Comparison of ENCODE assay signal across 12 mouse cellular contexts in genomic region chr2:158682344-158683037, GRCm38 (mm10). TPM values are rescaled to one million over a fixed set of nuclear protein-coding genes. Genes with fewer than 3 reads are reported as not detected.
DNase-seq lines count a peak whose midpoint lies in the region; ATAC-seq and TF ChIP-seq lines count a peak whose summit lies in the region.
"Had no signal": no experiment of that assay in that cellular context is flagged by ENCODE, and none has a peak within 500 bp of the region (broad histone marks: within the 10 kb centered on the region; RNA-seq: fewer than 3 reads in every experiment).

No protein-coding gene starts in this region.

- no peak for DNase-seq in midbrain, embryonic 10.5 days (ENCODE audit: low spot score)
- no peak for DNase-seq in midbrain, postnatal 0 days (ENCODE audit: low spot score)
- DNase-seq in gastrocnemius, postnatal 25 days: no peak
- DNase-seq: adrenal gland, postnatal 36 days; cerebellum, adult 9-11 months; kidney, adult 9 months; liver, embryonic 13.5 days; thymus, postnatal 36 days had no signal

- ATAC-seq in hindbrain, embryonic 13.5 days (ENCODE audit: low FRiP score): no peak
- ATAC-seq in hindbrain, embryonic 12.5 days (ENCODE audit: low FRiP score): no peak
- no peak for ATAC-seq in midbrain, postnatal 0 days (ENCODE audit: low FRiP score)
- peak; percentile 56 for ATAC-seq in granulocyte monocyte progenitor cell, adult 5-6 weeks (replicated peaks; ENCODE audit: poor library complexity, severe bottlenecking)
- ATAC-seq in neutrophil, adult 5-6 weeks (ENCODE audit: extremely low read depth, insufficient number of reproducible peaks, low FRiP score, poor library complexity, severe bottlenecking): peak; percentile 57

- H3K27ac ChIP-seq in hindbrain, embryonic 13.5 days: 0 out of 2 replicates have a peak overlapping the region, but pooled peaks have one; percentile 6
- no peak overlapping the region for H3K27ac ChIP-seq in hindbrain, embryonic 12.5 days
- 0 out of 2 replicates have a peak overlapping the region, but pooled peaks have one; percentile 9 for H3K27ac ChIP-seq in midbrain, embryonic 10.5 days (replicated peaks)
- H3K27ac ChIP-seq in midbrain, postnatal 0 days (ENCODE audit: low read depth, low read length): no peak overlapping the region
- H3K27ac ChIP-seq: liver, embryonic 13.5 days had no signal

- no peaks in the 10 kb centered on the region for H3K27me3 ChIP-seq in hindbrain, embryonic 13.5 days
- no peaks in the 10 kb centered on the region for H3K27me3 ChIP-seq in hindbrain, embryonic 12.5 days
- H3K27me3 ChIP-seq in midbrain, embryonic 10.5 days (ENCODE audit: low read depth, poor library complexity, severe bottlenecking): no peaks in the 10 kb centered on the region
- no peaks in the 10 kb centered on the region for H3K27me3 ChIP-seq in midbrain, postnatal 0 days (ENCODE audit: insufficient read depth, low read length)
- H3K27me3 ChIP-seq: liver, embryonic 13.5 days had no signal

- H3K4me3 ChIP-seq in hindbrain, embryonic 13.5 days: no peak overlapping the region
- H3K4me3 ChIP-seq in hindbrain, embryonic 12.5 days: no peak overlapping the region
- H3K4me3 ChIP-seq in midbrain, embryonic 10.5 days: no peak overlapping the region
- H3K4me3 ChIP-seq in midbrain, postnatal 0 days (ENCODE audit: low read depth, low read length): no peak overlapping the region
- H3K4me3 ChIP-seq: liver, embryonic 13.5 days had no signal

- no peaks in the 10 kb centered on the region for H3K9me3 ChIP-seq in hindbrain, embryonic 13.5 days
- H3K9me3 ChIP-seq in hindbrain, embryonic 12.5 days (replicated peaks): no peaks in the 10 kb centered on the region
- H3K9me3 ChIP-seq in midbrain, embryonic 10.5 days (replicated peaks): no peaks in the 10 kb centered on the region
- no peaks in the 10 kb centered on the region for H3K9me3 ChIP-seq in midbrain, postnatal 0 days (ENCODE audit: low read length)
- H3K9me3 ChIP-seq: liver, embryonic 13.5 days had no signal

- H3K36me3 ChIP-seq in hindbrain, embryonic 13.5 days: no peaks in the 10 kb centered on the region
- no peaks in the 10 kb centered on the region for H3K36me3 ChIP-seq in hindbrain, embryonic 12.5 days
- H3K36me3 ChIP-seq in midbrain, embryonic 10.5 days: no peaks in the 10 kb centered on the region
- no peaks in the 10 kb centered on the region for H3K36me3 ChIP-seq in midbrain, postnatal 0 days (ENCODE audit: insufficient read depth, low read length)
- H3K36me3 ChIP-seq: liver, embryonic 13.5 days had no signal

- H3K9ac ChIP-seq in hindbrain, embryonic 13.5 days: no peak overlapping the region
- H3K9ac ChIP-seq in hindbrain, embryonic 12.5 days: no peak overlapping the region
- no peak overlapping the region for H3K9ac ChIP-seq in midbrain, postnatal 0 days (replicated peaks; ENCODE audit: low read length, poor library complexity, severe bottlenecking)
- H3K9ac ChIP-seq: liver, embryonic 13.5 days had no signal

- H3K4me2 ChIP-seq in hindbrain, embryonic 13.5 days: no peak overlapping the region
- no peak overlapping the region for H3K4me2 ChIP-seq in hindbrain, embryonic 12.5 days (replicated peaks)
- no peak overlapping the region for H3K4me2 ChIP-seq in midbrain, postnatal 0 days (ENCODE audit: low read depth, low read length, poor library complexity, severe bottlenecking)
- H3K4me2 ChIP-seq: liver, embryonic 13.5 days had no signal

- TF ChIP-seq CTCF in midbrain, postnatal 0 days (IDR thresholded peaks at IDR 0.05): no peak

- 63% methylated on average over 11 of the region's 11 CpGs for WGBS in hindbrain, embryonic 13.5 days
- 52% methylated on average over 11 of the region's 11 CpGs for WGBS in hindbrain, embryonic 12.5 days
- 69% methylated on average over 11 of the region's 11 CpGs for WGBS in midbrain, embryonic 10.5 days
- 56% methylated on average over 11 of the region's 11 CpGs for WGBS in midbrain, postnatal 0 days

- H3K4me1 ChIP-seq in hindbrain, embryonic 13.5 days (replicated peaks): peaks cover 38% of the 10 kb centered on the region
- peaks cover 18% of the 10 kb centered on the region for H3K4me1 ChIP-seq in hindbrain, embryonic 12.5 days
- H3K4me1 ChIP-seq in midbrain, embryonic 10.5 days: peaks cover 43% of the 10 kb centered on the region
- H3K4me1 ChIP-seq in midbrain, postnatal 0 days (ENCODE audit: insufficient read depth, low read length): peaks cover 19% of the 10 kb centered on the region
- H3K4me1 ChIP-seq: liver, embryonic 13.5 days had no signal

RNA-seq across cellular contexts. Expression of gene Ppp1r16b, which starts 17.3 kb away (rescaled TPM):
- 8.0 and 8.5 TPM in 2 replicates for polyA plus RNA-seq in hindbrain, embryonic 13.5 days (2015; fragmentation: Nextera tagmentation; extraction: Ambion mirVana)
- polyA plus RNA-seq in hindbrain, embryonic 12.5 days (2016; fragmentation: Nextera tagmentation; extraction: Ambion mirVana): 3.7 and 3.8 TPM in 2 replicates
- polyA plus RNA-seq in midbrain, embryonic 10.5 days (2016; fragmentation: Nextera tagmentation; extraction: Ambion mirVana): 3.6 and 3.7 TPM in 2 replicates
- 30.8 and 32.2 TPM in 2 replicates for total RNA-seq in midbrain, postnatal 0 days (2014; rRNA removed)
- polyA plus RNA-seq in midbrain, postnatal 0 days (2015; fragmentation: Nextera tagmentation; extraction: Ambion mirVana): 31.0 and 31.6 TPM in 2 replicates
- total RNA-seq in granulocyte monocyte progenitor cell, adult 5-6 weeks (2014; fragmentation: Nextera tagmentation): 0.21 TPM in 1 of 2 replicates, not detected in the other
- total RNA-seq in granulocyte monocyte progenitor cell, adult 5-6 weeks (2017): 0.31 TPM in 1 of 2 replicates, not detected in the other
- total RNA-seq in neutrophil, adult 5-6 weeks (2017): 51.2 and 52.0 TPM in 2 replicates
- total RNA-seq in gastrocnemius, postnatal 25 days (2021): 1 to 10 TPM; 4.8 to 5.2 TPM

RNA-seq across cellular contexts. Expression of gene Actr5, which starts 57.8 kb away (rescaled TPM):
- polyA plus RNA-seq in hindbrain, embryonic 13.5 days (2015; fragmentation: Nextera tagmentation; extraction: Ambion mirVana): 12.4 and 12.6 TPM in 2 replicates
- 21.1 and 23.7 TPM in 2 replicates for polyA plus RNA-seq in hindbrain, embryonic 12.5 days (2016; fragmentation: Nextera tagmentation; extraction: Ambion mirVana)
- 14.1 and 14.8 TPM in 2 replicates for polyA plus RNA-seq in midbrain, embryonic 10.5 days (2016; fragmentation: Nextera tagmentation; extraction: Ambion mirVana)
- total RNA-seq in midbrain, postnatal 0 days (2014; rRNA removed): 18.5 and 25.4 TPM in 2 replicates
- 8.8 and 10.6 TPM in 2 replicates for polyA plus RNA-seq in midbrain, postnatal 0 days (2015; fragmentation: Nextera tagmentation; extraction: Ambion mirVana)
- 15.6 and 18.5 TPM in 2 replicates for total RNA-seq in granulocyte monocyte progenitor cell, adult 5-6 weeks (2014; fragmentation: Nextera tagmentation)
- total RNA-seq in granulocyte monocyte progenitor cell, adult 5-6 weeks (2017): 15.8 and 21.6 TPM in 2 replicates
- 29.6 and 32.8 TPM in 2 replicates for total RNA-seq in neutrophil, adult 5-6 weeks (2017)
- 1 to 10 TPM; 2.5 to 3.2 TPM for total RNA-seq in gastrocnemius, postnatal 25 days (2021)

Comparison
In these comparisons a context has a peak if more than half of its experiments do, and no peak if none do; other contexts are left out.
1. H3K27ac ChIP-seq: peak in hindbrain, embryonic 13.5 days (single experiment) and midbrain, embryonic 10.5 days (single experiment); none in hindbrain, embryonic 12.5 days (single experiment) and midbrain, postnatal 0 days (single experiment).
2. ATAC-seq: peak in granulocyte monocyte progenitor cell, adult 5-6 weeks (single experiment) and neutrophil, adult 5-6 weeks (single experiment); none in hindbrain, embryonic 13.5 days (single experiment), hindbrain, embryonic 12.5 days (single experiment) and midbrain, postnatal 0 days (single experiment).
3. RNA of gene Ppp1r16b, which starts 17.3 kb away (total RNA-seq): 51.2 to 52.0 TPM in neutrophil, adult 5-6 weeks, 30.8 to 32.2 TPM in midbrain, postnatal 0 days and 4.8 to 5.2 TPM in gastrocnemius, postnatal 25 days; 0.21 to 0.31 TPM in granulocyte monocyte progenitor cell, adult 5-6 weeks; every median in the first group is over 4 times any median in the second.